Mouse (Mus musculus): ENCODE results near the gene Olfr720. TPM values are rescaled to one million over a fixed set of nuclear protein-coding genes. Genes with fewer than 3 reads are reported as not detected.

The Olfr720 gene
- polyA plus RNA-seq (2014; fragmentation: Illumina TruSeq; extraction: RNeasy Lipid Tissue Mini Kit (QIAGEN cat#74804); ENCODE audit: low read depth, low replicate concordance), result not detected

DNA sequence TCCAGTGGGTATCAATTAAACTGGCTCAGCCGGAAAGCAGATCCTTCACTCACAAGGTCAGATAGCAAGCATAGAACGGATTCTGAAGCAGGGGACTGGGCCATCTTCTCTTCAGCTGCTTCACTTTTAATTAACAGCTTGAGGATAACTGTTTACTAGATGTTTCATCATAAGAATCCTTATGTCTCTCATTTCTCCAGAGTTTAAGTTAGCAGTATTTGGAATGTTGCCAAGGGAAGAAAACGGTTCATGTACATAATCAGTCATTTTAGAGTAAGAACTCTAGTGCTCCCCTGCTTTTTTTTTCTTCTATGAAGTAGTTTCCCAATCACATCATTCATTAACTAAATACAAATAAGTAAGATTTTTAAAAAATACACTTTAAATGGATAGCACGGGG is at the start of gene Olfr720:
Olfr720 (minus strand) TSS at position 101 of the 400 bp plus-strand sequence.

Other genes with a start within 250 kb of the Olfr720 start
- gene Atxn7, start 225.4 kb downstream of the Olfr720 start, polyA plus RNA-seq (2014; fragmentation: Illumina TruSeq; extraction: RNeasy Lipid Tissue Mini Kit (QIAGEN cat#74804); ENCODE audit: low read depth, low replicate concordance), result 19.0 TPM
- gene Thoc7, start 225.0 kb downstream of the Olfr720 start, polyA plus RNA-seq (2014; fragmentation: Illumina TruSeq; extraction: RNeasy Lipid Tissue Mini Kit (QIAGEN cat#74804); ENCODE audit: low read depth, low replicate concordance), result 441 TPM
- gene Psmd6, start 65.9 kb downstream of the Olfr720 start, polyA plus RNA-seq (2014; fragmentation: Illumina TruSeq; extraction: RNeasy Lipid Tissue Mini Kit (QIAGEN cat#74804); ENCODE audit: low read depth, low replicate concordance), result 204 TPM
- not detected for gene Olfr31, start 136.0 kb upstream of the Olfr720 start, polyA plus RNA-seq (2014; fragmentation: Illumina TruSeq; extraction: RNeasy Lipid Tissue Mini Kit (QIAGEN cat#74804); ENCODE audit: low read depth, low replicate concordance)
- not detected for gene Il3ra, start 159.4 kb upstream of the Olfr720 start, polyA plus RNA-seq (2014; fragmentation: Illumina TruSeq; extraction: RNeasy Lipid Tissue Mini Kit (QIAGEN cat#74804); ENCODE audit: low read depth, low replicate concordance)
- not detected for gene Olfr721-ps1, start 214.5 kb upstream of the Olfr720 start, polyA plus RNA-seq (2014; fragmentation: Illumina TruSeq; extraction: RNeasy Lipid Tissue Mini Kit (QIAGEN cat#74804); ENCODE audit: low read depth, low replicate concordance)